Mouse (Mus musculus) neural tube, embryonic 13.5 days (tissue): ENCODE results near the gene BC029722. TPM values are rescaled to one million over a fixed set of nuclear protein-coding genes. Genes with fewer than 3 reads are reported as not detected.

Experiments used
- ATAC-seq: fragments of 200-750 bp; cut with Nextera tagmentation; 2 replicates; pipeline ENCODE4 v1.8.0; 2017; ENCODE audit warnings: low read depth, mild to moderate bottlenecking, moderate TSS enrichment, moderate library complexity
- H3K27ac ChIP-seq: fragments of 300-500 bp; sonication (generic); replicated peaks from 2 replicates; pipeline ENCODE4 v1.5.1; 2015; ENCODE audit warnings: moderate library complexity, mild to moderate bottlenecking, inconsistent platforms
- H3K27me3 ChIP-seq: fragments of 300-500 bp; sonication (generic); 2 replicates; pipeline ENCODE4 v1.6.1; 2015; ENCODE audit warnings: mild to moderate bottlenecking, inconsistent platforms
- H3K36me3 ChIP-seq: fragments of 300-500 bp; sonication (generic); 2 replicates; pipeline ENCODE4 v1.6.1; 2015; ENCODE audit warnings: mild to moderate bottlenecking, inconsistent platforms
- H3K4me1 ChIP-seq: fragments of 300-500 bp; sonication (generic); replicated peaks from 2 replicates; pipeline ENCODE4 v1.6.1; 2015; ENCODE audit warnings: inconsistent platforms
- H3K4me2 ChIP-seq: fragments of 300-500 bp; sonication (generic); 2 replicates; pipeline ENCODE4 v1.6.1; 2015; ENCODE audit warnings: inconsistent platforms, mild to moderate bottlenecking, moderate library complexity
- H3K4me3 ChIP-seq: fragments of 300-500 bp; sonication (generic); 2 replicates; pipeline ENCODE4 v1.5.1; 2015; ENCODE audit warnings: mild to moderate bottlenecking, inconsistent platforms
- H3K9ac ChIP-seq: fragments of 300-500 bp; sonication (generic); 2 replicates; pipeline ENCODE4 v1.6.1; 2015; ENCODE audit warnings: moderate library complexity, mild to moderate bottlenecking, inconsistent platforms
- H3K9me3 ChIP-seq: fragments of 300-500 bp; sonication (generic); 2 replicates; pipeline ENCODE4 v1.6.1; 2016; ENCODE audit warnings: inconsistent platforms
- WGBS: fragments of 180-500 bp; shearing (Covaris S2); methylation state at CpG from one replicate; pipeline ENCODE4 v1.1.7; 2015; 5-methylcytosine and 5-hydroxymethylcytosine counted together
- polyA plus RNA-seq: library from polyadenylated mRNA; unstranded; fragments of >200 nt; fragmentation: Nextera tagmentation; extraction: Ambion mirVana; gene quantifications from 2 replicates; pipeline ENCODE4 v1.2.1, GENCODE M21; 2015

BC029722 gene
- polyA plus RNA-seq, 1 experiment from 2014 or later: 28.7 TPM

DNA sequence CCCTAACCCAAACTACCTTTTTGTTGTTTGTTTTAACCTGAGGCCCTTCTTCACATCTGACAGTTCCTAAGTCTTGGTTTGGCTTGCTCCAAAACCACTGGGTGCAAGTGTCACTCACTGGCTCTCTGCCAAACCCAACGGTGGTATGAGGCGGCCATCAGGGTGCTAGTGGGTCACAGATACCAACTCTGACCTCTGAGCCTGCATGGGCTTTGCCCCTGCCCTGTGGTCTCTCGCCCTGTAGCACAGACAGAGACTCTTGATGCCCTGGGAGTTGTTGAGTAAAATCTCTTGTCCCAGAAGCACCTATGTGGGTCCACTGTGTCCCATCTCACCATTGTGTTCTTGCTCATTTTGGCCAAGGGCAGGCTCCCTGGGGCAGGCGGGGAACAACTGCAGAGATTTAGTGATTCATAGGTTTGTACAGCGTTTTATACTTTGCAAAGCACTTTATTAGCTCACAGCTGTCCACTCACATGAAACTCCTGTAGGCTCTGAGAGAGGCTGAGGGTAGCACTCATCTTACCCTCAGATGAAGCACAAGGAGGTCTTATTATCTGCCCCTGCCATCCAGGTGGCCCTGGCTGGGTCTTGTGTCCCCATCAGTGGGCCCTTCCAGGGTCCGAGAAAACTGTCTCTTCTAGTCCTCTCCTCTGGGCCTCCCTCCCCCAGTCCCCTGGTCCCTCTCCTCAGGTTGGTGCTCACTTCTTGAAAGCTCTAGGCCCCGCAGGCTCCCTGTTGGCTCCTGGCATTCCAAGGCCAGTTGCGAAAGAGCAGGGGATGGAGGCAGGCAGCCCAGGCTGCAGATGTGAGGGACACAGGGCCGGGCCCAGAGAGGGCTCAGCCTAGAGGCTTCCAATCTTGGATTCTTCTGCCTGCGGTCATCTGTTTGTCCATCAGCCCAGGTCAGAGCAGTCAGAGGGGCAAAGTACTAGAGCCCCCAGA, 1.7 kb downstream of the BC029722 start:
- 88% methylated on average over 10 of the region's 10 CpGs for WGBS
- Histone ChIP-seq H3K4me1 (peaks cover 35% of the 10 kb centered on the region), H3K36me3 (peaks cover 52% of the 10 kb centered on the region), H3K9ac (peak overlapping the region; percentile 77), H3K4me2 (peak overlapping the region; percentile 65), H3K9me3 (no peaks in the 10 kb centered on the region), H3K27ac (peak overlapping the region; percentile 62), H3K27me3 (no peaks in the 10 kb centered on the region), H3K4me3 (peak overlapping the region; percentile 56; the same call in 1 of the 2 replicates)
- ATAC-seq: no peak

GRCm38 (mm10) chr2:155816179-155816578, 3.0 kb downstream of the BC029722 start:
- Histone ChIP-seq H3K4me2 (no peak overlapping the region), H3K4me1 (peaks cover 35% of the 10 kb centered on the region), H3K27me3 (no peaks in the 10 kb centered on the region), H3K27ac (no peak overlapping the region), H3K4me3 (no peak overlapping the region), H3K9me3 (no peaks in the 10 kb centered on the region), H3K36me3 (peaks cover 49% of the 10 kb centered on the region), H3K9ac (no peak overlapping the region)
- no peak for ATAC-seq
- 93% methylated on average over 1 of the region's 1 CpGs for WGBS

GRCm38 (mm10) chr2:155814829-155815228, 4.4 kb downstream of the BC029722 start:
- H3K27me3 ChIP-seq: no peaks in the 10 kb centered on the region
- no peaks in the 10 kb centered on the region for H3K9me3 ChIP-seq
- 26% methylated on average over 5 of the region's 5 CpGs for whole genome bisulfite sequencing
- H3K9ac ChIP-seq: no peak overlapping the region
- H3K27ac ChIP-seq: no peak overlapping the region
- no peak overlapping the region for H3K4me2 ChIP-seq
- H3K36me3 ChIP-seq: peaks cover 51% of the 10 kb centered on the region
- no peak for ATAC-seq
- no peak overlapping the region for H3K4me3 ChIP-seq
- peaks cover 30% of the 10 kb centered on the region for H3K4me1 ChIP-seq

DNA sequence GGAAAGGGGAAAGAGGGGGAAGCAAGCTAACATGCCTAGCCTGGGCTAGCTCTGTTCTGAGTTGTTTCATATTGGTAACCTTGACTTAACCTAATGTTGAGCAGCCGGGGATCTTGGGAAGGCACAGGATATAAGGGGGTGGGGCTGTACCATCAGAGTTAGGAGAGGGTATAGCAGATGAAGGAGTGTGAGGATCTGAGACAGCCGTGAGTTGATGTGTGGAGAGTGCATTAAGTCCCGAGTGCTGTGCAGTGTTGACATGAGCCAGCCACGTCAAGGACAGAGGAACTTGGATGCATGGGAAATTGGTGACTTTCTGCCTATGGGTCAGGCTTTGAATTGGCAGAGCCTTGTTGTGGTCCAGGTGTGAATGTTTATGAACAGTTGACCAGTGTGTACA, 6.6 kb downstream of the BC029722 start:
- 87% methylated on average over 4 of the region's 4 CpGs for WGBS
- Histone ChIP-seq H3K9me3 (no peaks in the 10 kb centered on the region), H3K4me1 (peaks cover 8% of the 10 kb centered on the region), H3K27me3 (no peaks in the 10 kb centered on the region), H3K27ac (no peak overlapping the region), H3K4me3 (no peak overlapping the region), H3K9ac (no peak overlapping the region), H3K36me3 (peaks cover 66% of the 10 kb centered on the region), H3K4me2 (no peak overlapping the region)
- no peak for ATAC-seq

DNA sequence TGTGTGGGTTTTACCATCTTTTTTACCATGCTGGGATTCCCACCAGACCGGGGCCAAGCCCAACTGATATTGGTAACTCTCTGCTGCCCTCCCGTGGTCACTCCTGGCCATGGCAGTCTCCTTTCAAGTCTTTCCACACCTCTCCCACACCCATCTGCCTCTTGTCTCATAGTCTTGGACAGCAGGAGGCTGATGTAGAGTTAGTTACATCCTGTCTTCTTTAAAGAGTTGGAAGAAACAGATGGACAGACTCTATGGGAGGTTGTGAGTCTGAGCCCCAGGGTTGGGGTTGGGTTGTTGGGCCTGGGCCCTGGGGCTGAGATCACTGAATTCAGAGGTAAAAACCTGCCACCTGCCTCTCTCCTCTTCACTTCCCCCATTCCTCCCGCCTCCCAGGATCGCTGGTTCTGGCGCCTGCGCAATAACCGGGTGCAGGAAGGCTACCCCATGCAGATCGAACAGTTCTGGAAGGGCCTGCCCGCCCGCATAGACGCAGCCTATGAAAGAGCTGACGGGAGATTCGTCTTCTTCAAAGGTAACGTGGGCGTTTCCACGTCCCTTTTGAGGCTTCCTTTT, 7.3 kb downstream of the BC029722 start:
- H3K9ac ChIP-seq: no peak overlapping the region
- 39% methylated on average over 16 of the region's 16 CpGs for WGBS
- H3K9me3 ChIP-seq: no peaks in the 10 kb centered on the region
- peaks cover 69% of the 10 kb centered on the region for H3K36me3 ChIP-seq
- H3K4me2 ChIP-seq: no peak overlapping the region
- no peak overlapping the region for H3K27ac ChIP-seq
- no peak for ATAC-seq
- H3K4me3 ChIP-seq: no peak overlapping the region
- H3K27me3 ChIP-seq: no peaks in the 10 kb centered on the region
- H3K4me1 ChIP-seq: peaks cover 6% of the 10 kb centered on the region

- no peaks in the 10 kb centered on the region for H3K9me3 ChIP-seq
- ATAC-seq: no peak
- H3K9ac ChIP-seq: no peak overlapping the region
- H3K4me3 ChIP-seq: no peak overlapping the region
- WGBS: 81% methylated on average over 4 of the region's 4 CpGs
- H3K4me1 ChIP-seq: peaks cover 5% of the 10 kb centered on the region
- H3K27me3 ChIP-seq: no peaks in the 10 kb centered on the region
- H3K36me3 ChIP-seq: peaks cover 64% of the 10 kb centered on the region
- H3K27ac ChIP-seq: no peak overlapping the region
- no peak overlapping the region for H3K4me2 ChIP-seq
These were observed 9.6 kb downstream of the BC029722 start for GRCm38 (mm10) chr2:155809620-155810019.

GRCm38 (mm10) chr2:155807408-155807807, 11.8 kb downstream of the BC029722 start:
- Histone ChIP-seq H3K9ac (no peak overlapping the region), H3K9me3 (no peaks in the 10 kb centered on the region), H3K27ac (no peak overlapping the region), H3K4me2 (no peak overlapping the region), H3K27me3 (no peaks in the 10 kb centered on the region), H3K4me3 (no peak overlapping the region), H3K36me3 (peaks cover 72% of the 10 kb centered on the region), H3K4me1 (peaks cover 5% of the 10 kb centered on the region)
- WGBS: 37% methylated on average over 4 of the region's 4 CpGs
- ATAC-seq: no peak

- no peaks in the 10 kb centered on the region for H3K9me3 ChIP-seq
- no peak overlapping the region for H3K9ac ChIP-seq
- H3K4me2 ChIP-seq: no peak overlapping the region
- no peak overlapping the region for H3K4me3 ChIP-seq
- no peaks in the 10 kb centered on the region for H3K27me3 ChIP-seq
- no peak for ATAC-seq
- H3K4me1 ChIP-seq: peaks cover 5% of the 10 kb centered on the region
- H3K27ac ChIP-seq: no peak overlapping the region
- 74% methylated on average over 5 of the region's 5 CpGs for WGBS
- H3K36me3 ChIP-seq: peaks cover 75% of the 10 kb centered on the region
These were observed 12.7 kb downstream of the BC029722 start for GRCm38 (mm10) chr2:155806548-155806947.

DNA sequence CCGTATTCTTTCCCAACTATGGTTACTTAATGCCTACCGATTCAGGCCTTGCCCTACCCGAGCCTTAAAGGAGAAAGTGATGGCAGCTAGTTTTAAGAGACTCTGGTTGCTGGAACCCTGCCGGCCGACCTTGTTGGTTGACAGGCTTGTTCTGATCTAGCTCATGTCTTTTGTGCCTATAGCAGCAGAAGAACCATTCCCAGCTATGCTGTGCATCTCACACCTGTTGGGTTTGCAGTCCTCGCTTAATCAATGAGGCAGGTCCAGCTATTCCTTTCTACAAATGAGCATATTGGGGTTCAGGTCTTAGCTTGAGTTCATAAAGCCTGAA, 13.3 kb downstream of the BC029722 start:
- Histone ChIP-seq H3K36me3 (peaks cover 75% of the 10 kb centered on the region), H3K4me2 (no peak overlapping the region), H3K4me1 (peaks cover 5% of the 10 kb centered on the region), H3K27ac (no peak overlapping the region), H3K9ac (no peak overlapping the region), H3K4me3 (no peak overlapping the region), H3K9me3 (no peaks in the 10 kb centered on the region), H3K27me3 (no peaks in the 10 kb centered on the region)
- no peak for ATAC-seq
- 88% methylated on average over 6 of the region's 6 CpGs for WGBS

DNA sequence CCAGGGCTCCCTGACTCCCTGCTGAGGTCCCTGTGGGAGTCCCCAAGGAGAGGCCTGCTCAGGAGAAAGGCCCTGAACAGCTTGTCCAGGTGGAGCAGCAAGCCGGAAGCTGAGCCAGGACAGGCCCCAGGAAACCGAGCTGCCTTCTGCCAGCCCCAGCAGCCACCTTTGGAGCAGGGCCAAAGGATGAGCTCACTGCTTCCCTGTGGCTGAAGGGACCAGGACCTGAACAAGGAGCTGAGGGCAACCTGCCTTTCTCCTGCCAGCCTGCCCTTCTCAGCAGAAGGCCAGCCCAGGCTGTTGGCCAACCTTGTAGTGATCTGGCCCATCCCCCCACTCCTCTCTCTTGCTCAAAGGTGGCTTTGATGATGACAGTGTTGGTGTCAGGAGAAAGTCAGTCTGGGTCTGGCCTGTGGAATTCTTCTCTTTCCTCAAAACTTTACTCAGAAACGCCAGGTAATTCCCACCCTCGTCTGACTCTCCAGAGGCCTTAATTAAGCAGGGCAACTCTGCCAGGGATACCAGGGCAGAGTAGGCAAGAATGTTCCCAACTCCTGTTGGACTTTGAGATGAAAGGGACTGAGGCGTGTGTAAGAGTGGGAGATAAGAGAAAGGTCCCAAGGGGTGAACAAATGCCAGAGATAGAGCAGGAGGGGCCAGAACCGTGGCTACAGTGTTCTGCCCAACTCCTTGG, 13.8 kb downstream of the BC029722 start:
- H3K27me3 ChIP-seq: no peaks in the 10 kb centered on the region
- no peak overlapping the region for H3K27ac ChIP-seq
- no peak overlapping the region for H3K9ac ChIP-seq
- H3K4me3 ChIP-seq: no peak overlapping the region
- H3K36me3 ChIP-seq: peaks cover 75% of the 10 kb centered on the region
- H3K4me2 ChIP-seq: no peak overlapping the region
- 67% methylated on average over 6 of the region's 6 CpGs for WGBS
- H3K4me1 ChIP-seq: peaks cover 5% of the 10 kb centered on the region
- ATAC-seq: no peak
- no peaks in the 10 kb centered on the region for H3K9me3 ChIP-seq

DNA sequence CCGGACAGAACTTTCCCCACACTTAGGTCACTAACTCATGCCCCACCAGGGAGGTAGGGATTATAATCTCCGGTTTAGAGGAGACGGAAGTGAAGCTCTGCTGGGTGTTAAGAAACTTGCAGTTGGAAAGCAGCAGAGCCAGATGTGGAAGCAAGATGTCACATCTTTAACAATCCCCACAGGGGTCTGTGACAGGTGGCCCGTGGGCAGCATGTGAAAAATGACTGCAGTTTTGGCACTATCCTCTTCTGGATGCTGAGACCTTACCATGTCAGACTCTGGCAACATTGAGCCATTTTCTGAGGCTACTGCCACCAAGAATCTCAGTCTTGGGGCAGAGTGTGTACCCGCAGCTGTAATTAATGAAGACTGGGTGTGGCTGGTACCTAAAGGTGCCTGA, 15.2 kb downstream of the BC029722 start:
- no peaks in the 10 kb centered on the region for H3K9me3 ChIP-seq
- no peak for ATAC-seq
- peaks cover 5% of the 10 kb centered on the region for H3K4me1 ChIP-seq
- no peak overlapping the region for H3K4me2 ChIP-seq
- WGBS: 70% methylated on average over 5 of the region's 5 CpGs
- H3K4me3 ChIP-seq: no peak overlapping the region
- no peaks in the 10 kb centered on the region for H3K27me3 ChIP-seq
- no peak overlapping the region for H3K9ac ChIP-seq
- H3K27ac ChIP-seq: no peak overlapping the region
- H3K36me3 ChIP-seq: peaks cover 74% of the 10 kb centered on the region

DNA sequence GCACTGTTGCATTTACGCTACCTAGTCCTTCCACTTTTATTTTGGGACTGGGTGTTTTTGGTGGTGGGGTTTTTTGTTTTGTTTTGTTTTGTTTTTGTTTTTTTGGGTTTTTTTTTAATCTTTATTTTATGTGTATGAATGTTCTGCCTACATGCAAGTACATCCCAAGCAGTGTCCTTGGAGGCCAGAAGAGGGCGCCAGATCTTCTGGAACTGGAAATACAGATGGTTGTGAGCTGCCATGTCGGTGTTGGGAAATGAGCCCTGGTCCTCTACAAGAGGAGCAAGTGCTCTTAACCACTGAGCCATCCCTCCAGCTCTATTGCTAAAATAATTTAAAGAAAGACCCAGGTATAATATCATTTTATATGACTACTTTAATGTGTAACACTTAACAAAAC, 16.5 kb downstream of the BC029722 start:
- no peaks in the 10 kb centered on the region for H3K9me3 ChIP-seq
- no peak overlapping the region for H3K27ac ChIP-seq
- H3K9ac ChIP-seq: no peak overlapping the region
- no peak overlapping the region for H3K4me2 ChIP-seq
- no peak for ATAC-seq
- no peaks in the 10 kb centered on the region for H3K27me3 ChIP-seq
- H3K4me3 ChIP-seq: no peak overlapping the region
- H3K4me1 ChIP-seq: peaks cover 5% of the 10 kb centered on the region
- H3K36me3 ChIP-seq: peaks cover 81% of the 10 kb centered on the region
- 56% methylated on average over 3 of the region's 3 CpGs for WGBS
